Mouse (Mus musculus): ENCODE results near the gene Mapt.

Mapt gene

DNA sequence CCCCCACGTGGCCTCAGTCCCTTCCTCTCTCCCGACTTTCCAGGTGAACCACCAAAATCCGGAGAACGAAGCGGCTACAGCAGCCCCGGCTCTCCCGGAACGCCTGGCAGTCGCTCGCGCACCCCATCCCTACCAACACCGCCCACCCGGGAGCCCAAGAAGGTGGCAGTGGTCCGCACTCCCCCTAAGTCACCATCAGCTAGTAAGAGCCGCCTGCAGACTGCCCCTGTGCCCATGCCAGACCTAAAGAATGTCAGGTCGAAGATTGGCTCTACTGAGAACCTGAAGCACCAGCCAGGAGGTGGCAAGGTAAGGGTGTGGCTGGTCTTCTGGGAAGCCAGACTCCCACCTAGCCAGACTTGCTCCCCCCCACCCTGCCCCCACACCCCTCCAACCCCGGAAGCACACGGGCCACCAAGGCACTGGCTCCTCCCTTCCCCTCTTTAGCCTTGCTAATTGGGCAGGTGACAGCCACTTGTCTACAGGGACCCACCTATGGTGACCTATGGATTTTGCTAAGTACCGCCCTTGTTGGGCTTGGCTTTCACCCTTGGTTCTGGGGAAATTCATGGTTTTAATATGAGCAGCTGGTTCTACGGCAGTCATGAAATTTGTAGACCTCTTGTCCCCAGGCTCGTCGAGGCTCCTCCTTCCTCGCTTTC, 79.2 kb downstream of the Mapt start:
- peak in 1 of 2 experiments; percentile 22 for DNase-seq (ENCODE audit: low read depth in 2 of 2, low spot score in 2 of 2)

DNA sequence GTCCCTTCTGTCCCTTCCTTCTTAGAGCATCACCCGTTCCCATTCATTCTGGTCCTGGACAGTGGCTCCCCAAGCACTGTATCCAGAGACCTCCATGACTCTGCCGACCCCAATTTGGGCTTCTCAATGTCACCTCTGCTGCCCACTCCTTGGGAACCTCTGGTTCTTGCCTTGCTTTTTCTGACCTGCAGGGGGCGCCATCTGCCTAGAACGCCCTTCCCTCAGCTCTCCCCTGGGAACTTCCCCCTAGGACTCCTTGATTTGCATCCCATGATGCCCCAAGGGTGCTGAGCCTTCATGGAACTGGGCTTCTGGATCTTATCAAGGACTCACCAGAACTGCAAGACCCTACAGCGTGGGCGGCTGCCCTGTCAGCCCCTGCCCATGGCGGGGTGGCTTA, 80.5 kb downstream of the Mapt start:
- no peak for DNase-seq (ENCODE audit: low read depth in 2 of 2, low spot score in 2 of 2)

DNA sequence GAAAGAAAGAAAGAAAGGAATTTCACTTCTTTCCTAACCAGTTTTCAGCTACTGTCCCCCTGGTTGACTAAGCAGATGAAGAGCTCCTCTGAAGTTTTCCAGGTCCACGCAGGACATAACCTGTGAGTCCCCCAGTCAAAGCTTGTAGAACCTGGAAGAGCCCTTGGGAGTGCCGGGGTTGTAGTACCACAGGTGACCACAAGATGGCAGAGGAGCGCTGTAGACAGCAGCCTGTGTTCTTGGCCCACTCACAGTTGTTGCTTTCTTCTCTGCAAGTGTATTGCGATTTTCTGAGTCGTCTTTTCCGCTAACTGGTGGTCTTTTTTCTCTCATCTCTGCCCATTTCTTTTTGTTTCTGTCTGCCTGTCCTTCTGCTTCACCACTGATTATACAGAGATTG, 84.5 kb downstream of the Mapt start:
- DNase-seq (ENCODE audit: low read depth in 2 of 2, low spot score in 2 of 2): peak; percentile 68 to 79

DNA sequence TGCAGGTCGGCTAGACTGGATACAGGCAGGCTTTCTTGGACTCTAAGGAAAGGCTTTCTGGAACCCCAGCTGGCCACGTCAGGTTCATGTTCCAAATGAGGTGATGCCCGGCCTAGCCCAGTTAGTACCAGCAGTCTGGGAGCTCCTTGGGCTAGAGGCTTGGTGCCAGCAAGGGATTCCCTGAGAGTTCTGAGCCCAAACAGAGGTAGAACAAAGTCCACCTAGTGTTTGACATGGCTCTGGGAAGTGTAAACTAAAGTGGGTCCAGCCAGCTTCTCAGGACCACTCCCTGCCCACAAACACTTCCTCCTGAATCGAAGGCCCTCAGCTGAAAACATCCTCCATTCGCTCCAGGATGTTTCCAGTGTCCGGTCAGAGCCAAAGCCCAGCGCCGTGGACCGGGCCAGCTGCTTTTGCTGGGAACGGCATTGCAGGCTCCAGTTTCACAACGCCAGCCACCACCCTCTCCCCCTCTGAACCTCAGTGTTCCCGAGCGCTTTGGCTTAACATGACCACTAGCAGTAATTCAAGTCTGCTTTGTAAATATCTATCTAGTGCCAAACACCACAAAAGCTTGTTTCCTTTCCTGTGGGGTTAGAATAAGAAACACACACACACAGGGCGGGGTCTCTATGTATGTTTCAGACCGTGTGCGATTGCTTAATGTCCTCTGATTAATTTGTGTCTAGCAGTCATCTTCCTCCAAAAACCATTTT, 85.7 kb downstream of the Mapt start:
- no peak for DNase-seq (ENCODE audit: low read depth in 2 of 2, low spot score in 2 of 2)

DNA sequence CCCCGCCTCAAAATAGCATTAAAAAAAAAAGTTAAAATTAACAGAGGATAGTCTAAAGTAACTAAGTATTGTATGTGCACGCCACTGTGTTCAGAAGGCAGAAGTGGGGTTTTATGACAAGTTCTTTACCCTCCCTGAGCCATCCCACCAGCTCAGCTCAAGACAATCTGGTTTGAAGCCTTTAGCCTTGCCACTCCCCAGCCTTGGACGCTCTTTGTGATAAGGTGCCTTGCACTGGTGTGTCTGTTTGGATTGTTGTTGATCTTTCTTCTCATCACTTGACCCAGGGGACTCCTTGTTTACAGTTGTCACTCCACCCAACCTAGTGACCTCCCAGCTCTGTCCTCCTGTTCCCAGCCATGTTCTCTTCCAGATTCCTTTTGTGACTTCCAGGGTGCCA, 86.4 kb downstream of the Mapt start:
- DNase-seq (ENCODE audit: low read depth in 2 of 2, low spot score in 2 of 2): no peak

DNA sequence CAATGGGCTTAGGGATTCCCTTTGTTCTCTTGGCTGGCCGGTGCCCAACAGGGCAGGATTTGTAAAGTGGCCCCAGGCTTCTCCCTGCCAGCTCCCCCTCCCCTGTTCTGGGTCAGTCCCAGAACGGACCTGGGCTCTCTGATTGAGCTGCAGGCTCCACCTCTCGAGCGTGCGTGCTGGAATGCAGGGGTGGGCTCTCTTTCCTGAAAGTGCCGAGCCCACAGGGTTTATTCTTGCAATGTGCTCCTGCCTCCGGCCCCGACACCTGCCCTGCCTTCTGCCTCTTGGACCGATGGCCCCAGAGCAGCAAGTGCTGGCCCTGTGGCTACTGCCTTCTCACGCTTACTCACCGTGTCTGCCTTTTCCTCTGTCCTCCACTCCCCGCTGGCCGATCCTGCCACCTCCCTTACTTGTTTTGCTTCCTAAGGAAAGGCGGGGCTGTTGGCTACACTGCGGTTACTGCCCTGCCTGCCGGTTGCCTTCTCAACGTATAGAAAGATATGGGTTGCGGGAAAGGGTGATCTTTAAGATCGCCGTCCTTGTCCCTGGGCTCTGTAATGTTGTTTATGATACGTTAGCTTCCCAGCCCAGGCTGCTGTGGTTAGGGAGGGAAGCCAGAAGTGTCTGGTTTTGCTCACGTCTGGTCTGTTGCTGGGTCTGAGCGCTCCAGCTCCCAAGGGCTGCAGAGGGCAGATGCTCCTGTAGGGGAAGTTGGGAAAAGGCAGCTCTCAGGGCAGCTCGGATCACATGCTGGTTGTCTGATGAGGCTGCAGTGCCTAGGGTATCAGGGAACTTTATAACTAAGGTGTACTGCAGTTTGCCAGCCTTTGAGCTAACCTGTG, 88.0 kb downstream of the Mapt start:
- DNase-seq (ENCODE audit: low read depth in 2 of 2, low spot score in 2 of 2): no peak

DNA sequence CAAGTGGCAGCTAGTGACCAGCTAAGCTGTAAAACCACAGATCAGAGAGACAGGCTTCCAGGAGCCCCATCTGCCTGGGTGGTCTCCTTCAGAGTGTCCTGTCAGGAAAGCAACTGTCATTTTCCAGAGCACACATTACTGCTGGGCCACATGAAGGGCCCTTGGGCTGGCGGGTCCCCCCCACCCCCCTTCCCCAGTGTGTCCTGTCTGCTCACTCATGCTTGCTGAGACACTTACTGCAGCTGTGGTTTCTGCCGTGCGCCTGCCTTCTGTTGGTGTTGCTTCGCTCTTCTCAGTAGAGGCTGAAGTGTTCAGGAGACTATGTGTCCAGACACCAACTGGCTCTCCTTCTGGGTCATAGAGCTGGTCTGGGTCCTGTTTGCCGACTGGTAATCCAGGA, 89.3 kb downstream of the Mapt start:
- no peak for DNase-seq (ENCODE audit: low read depth in 2 of 2, low spot score in 2 of 2)

DNA sequence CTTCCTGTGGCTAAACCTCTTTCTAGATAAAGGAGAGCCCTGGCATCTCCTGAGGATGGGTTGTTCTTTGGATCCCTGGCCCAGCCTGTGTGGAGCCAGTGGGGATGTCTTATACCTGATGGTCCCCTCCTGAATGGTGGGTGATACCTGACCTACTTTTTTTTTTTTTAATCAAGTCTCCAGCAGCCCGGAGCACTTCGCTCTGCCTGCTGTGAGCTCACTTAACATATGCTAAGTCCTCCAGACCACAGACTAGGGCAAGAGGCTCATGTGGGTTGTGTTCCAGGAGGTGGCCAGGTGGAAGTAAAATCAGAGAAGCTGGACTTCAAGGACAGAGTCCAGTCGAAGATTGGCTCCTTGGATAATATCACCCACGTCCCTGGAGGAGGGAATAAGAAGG, 91.0 kb downstream of the Mapt start:
- DNase-seq (ENCODE audit: low read depth in 2 of 2, low spot score in 2 of 2): no peak

DNA sequence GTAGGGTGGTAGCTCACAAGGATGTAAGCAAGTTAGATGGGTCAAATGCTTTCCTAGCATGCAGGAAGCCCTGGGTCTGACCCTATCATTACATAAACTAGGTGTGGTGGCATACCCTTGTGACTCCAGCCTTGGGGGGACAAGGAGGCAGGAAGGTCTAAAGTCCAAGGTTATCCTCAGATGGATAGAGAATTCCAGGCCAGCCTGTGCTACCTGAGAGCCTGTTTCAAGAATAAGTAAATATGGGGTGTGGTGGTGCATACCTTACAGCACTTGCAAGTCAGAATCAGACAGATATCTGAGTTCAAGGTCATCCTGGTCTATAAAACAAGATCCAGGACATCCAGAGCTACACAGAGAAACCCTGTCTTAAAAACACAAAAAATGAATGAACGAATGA, 96.3 kb downstream of the Mapt start:
- DNase-seq (ENCODE audit: low read depth in 2 of 2, low spot score in 2 of 2): no peak

DNA sequence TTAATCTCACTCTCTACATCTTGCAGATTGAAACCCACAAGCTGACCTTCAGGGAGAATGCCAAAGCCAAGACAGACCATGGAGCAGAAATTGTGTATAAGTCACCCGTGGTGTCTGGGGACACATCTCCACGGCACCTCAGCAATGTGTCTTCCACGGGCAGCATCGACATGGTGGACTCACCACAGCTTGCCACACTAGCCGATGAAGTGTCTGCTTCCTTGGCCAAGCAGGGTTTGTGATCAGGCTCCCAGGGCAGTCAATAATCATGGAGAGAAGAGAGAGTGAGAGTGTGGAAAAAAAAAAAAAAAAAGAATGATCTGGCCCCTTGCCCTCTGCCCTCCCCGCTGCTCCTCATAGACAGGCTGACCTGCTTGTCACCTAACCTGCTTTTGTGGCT, 96.8 kb downstream of the Mapt start:
- DNase-seq (ENCODE audit: low read depth in 2 of 2, low spot score in 2 of 2): no peak

DNA sequence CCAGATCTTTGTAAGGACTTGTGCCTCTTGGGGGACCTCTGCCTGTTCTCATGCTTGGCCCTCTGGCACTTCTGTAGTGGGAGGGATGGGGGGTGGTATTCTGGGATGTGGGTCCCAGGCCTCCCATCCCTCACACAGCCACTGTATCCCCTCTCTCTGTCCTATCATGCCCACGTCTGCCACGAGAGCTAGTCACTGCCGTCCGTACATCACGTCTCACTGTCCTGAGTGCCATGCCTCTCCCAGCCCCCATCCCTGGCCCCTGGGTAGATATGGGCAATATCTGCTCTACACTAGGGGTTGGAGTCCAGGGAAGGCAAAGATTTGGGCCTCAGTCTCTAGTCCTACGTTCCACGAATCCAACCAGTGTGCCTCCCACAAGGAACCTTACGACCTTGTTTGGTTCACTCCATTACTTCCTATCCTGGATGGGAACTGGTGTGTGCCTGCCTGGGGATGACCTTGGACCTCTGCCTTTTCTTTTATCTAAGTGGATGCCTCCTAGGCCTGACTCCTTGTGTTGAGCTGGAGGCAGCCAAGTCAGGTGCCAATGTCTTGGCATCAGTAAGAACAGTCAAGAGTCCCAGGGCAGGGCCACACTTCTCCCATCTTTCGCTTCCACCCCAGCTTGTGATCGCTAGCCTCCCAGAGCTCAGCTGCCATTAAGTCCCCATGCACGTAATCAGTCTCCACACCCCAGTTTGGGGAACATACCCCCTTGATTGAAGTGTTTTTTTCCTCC, 98.2 kb downstream of the Mapt start:
- DNase-seq (ENCODE audit: low read depth in 2 of 2, low spot score in 2 of 2): no peak

DNA sequence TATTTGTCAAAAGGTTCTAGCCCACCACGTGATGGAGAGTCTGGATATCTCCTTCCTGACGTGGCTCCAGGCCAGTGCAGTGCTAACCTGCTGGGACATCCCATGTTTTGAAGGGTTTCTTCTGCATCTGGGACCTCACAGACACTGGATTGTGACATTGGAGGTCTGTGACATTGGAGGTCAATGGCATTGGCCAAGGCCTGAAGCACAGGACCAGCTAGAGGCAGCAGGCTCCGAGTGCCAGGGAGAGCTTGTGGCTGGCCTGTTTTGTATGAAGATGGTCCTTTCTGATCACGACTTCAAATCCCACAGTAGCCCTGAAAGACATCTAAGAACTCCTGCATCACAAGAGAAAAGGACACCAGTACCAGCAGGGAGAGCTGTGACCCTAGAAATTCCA, 99.0 kb downstream of the Mapt start:
- DNase-seq (ENCODE audit: low read depth in 2 of 2, low spot score in 2 of 2): no peak

DNA sequence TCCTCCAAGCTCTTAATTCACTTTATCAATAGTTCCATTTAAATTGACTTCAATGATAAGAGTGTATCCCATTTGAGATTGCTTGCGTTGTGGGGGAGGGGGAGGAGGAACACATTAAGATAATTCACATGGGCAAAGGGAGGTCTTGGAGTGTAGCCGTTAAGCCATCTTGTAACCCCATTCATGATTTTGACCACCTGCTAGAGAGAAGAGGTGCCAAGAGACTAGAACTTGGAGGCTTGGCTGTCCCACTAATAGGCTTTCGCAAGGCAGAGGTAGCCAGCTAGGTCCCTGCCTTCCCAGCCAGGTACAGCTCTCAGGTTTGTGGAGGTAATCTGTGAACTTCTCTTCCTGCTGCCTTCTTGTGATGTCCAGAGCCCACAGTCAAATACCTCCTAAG, 100.0 kb downstream of the Mapt start:
- no peak for DNase-seq (ENCODE audit: low read depth in 2 of 2, low spot score in 2 of 2)

DNA sequence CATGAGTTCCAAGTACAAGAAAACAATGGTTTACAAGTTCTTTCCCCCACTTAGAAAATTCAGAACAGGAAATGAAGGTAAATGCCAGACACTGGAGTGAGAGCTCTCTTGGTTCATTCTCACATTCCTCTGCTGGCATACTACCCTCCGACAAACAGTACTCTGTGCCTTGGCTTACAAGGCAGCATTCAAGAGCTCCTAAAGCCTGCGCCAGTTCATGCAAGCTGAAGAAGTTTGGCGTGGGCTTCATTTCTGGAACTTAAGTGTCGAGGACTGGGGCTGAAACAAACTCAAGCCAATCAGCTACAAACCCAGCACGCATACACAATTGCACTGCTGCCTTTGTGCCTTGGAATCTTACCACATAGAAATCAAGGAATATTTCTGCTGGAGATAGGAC, 100.9 kb downstream of the Mapt start:
- DNase-seq (ENCODE audit: low read depth in 2 of 2, low spot score in 2 of 2): no peak

DNA sequence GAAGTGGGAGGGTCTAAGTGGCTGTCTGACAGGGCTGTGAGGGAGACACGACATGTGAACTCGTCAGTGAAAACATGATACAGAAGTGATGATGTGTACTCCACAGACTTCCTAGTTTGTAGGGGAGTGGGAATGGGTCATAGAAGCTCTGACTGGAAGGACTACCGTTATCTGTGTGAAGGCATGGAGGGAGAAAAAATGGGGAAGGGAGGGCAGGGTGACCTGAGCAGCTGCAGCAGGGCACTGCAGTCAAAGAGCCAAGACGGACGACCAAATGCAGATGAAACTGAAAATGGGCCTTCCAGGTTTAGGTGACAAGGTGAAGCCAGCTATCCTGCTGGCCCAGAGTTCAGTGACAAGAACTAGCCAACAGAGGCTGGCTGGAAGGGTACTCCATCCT, 102.9 kb downstream of the Mapt start:
- DNase-seq (ENCODE audit: low read depth in 2 of 2, low spot score in 2 of 2): no peak

DNA sequence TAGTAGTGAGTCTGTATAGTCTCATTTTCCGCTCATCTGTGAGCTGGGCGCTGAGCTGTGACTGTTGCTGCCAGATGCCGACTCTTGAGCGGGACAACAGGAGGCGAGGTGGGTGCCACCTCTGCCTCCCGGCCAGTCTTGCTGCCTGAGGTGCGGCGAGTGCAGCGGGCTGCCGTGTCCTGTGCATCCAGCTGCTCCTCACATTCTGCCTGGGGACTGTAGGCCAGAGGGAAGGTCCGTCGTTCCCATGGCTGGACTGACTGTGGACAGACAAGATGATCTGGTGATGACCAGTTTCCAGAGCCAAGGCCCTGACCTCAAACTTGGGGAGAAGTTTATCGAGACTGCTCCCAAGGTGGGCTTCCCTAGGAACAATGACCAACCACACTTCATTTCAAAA, 103.8 kb downstream of the Mapt start:
- no peak for DNase-seq (ENCODE audit: low read depth in 2 of 2, low spot score in 2 of 2)

DNA sequence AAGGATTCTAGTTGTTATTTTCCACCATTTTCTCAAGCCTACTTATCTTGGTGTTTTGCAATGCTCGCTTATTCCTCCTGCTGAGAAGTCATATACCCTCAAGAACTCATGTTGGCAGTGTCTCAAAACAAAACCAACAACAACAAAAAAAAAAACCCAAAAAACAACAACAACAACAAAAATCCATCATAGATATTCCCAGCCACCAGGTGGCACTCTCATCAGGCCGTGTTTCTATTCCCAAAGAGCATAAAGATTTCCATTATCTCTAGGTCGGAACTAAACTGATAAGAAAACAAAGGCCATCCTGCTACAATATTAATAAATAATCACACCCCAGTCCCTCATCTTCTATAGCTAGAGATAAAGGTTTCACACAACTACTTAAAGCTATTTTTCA, 115.7 kb downstream of the Mapt start:
- DNase-seq (ENCODE audit: low read depth in 2 of 2, low spot score in 2 of 2): peak in 1 of 2 experiments; percentile 10

DNA sequence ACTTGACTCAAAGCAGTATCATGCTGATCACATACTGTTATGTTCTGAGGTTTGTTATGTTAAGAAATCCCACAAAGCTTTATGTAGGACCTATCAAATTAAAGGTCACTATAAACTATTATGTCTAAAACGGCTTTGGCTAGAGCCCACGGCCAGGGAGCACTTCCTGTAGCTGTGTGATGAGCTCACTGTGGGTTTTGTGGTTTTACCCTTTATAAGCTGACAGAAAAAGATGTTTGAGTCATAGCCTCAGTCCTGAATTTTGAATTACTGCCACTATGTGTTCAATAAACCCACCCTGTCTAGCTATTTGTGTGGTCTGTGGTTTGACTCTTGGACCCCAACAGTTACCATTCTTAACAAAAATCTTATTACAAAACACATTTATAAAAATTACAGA, 130.6 kb downstream of the Mapt start:
- peak; percentile 19 to 52 for DNase-seq (ENCODE audit: low read depth in 2 of 2, low spot score in 2 of 2)

DNA sequence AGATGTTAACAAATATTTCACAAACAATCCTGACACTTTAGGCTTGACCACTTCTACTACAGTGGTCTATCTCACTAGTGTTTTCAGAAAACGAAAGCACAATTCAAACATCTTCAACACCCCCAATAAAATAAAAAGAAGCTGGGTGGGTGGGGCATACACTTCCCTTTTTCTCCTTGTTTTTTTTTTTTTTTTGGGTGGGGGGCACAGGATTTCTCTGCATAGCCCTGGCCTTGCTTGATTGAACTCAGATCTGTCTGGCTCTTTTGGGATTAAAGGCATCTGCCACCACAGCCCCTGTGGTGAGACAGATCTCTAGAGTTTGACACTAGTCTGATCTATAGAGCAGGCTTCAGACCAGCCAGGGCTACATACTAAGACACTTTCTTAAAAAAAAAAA, 131.5 kb downstream of the Mapt start:
- DNase-seq (ENCODE audit: low read depth in 2 of 2, low spot score in 2 of 2): no peak

DNA sequence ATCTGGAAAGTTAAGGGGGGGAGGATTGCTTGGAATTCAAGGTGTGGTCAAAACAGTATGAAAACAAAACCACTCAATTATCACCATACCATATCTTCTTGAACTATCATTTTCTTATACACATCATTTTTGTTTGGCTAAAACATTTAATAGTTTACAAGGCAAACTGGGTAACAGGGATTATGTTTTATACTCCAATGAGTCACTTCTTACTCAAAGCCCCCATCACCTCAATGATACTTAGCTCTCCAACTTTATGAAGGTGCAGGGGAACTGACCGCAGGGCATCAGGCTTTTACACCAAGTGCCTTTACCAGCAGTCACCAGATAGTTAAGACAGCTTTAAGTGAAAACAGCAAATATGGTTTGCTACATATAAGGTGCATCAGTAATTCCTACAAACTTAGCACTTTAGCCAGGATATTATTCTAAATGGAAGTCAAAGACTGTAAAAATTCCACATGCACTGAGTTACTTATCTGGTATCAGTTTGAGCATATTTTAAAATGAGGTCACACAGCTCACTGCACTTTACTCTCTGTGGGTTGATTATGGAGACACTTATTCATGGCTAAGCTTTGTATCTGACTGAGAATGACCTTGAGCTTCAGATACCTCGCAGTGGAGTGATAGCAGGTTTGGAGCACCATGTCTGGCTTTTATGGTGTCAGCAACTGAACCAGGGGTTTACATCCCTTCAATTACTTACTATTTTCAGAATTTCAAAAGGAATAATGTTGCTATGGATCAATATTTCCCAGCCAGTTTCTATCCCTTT, 132.8 kb downstream of the Mapt start:
- DNase-seq (ENCODE audit: low read depth in 2 of 2, low spot score in 2 of 2): no peak
